Mouse (Mus musculus): Measurements from ENCODE around the gene Gtf3a.

DNA sequence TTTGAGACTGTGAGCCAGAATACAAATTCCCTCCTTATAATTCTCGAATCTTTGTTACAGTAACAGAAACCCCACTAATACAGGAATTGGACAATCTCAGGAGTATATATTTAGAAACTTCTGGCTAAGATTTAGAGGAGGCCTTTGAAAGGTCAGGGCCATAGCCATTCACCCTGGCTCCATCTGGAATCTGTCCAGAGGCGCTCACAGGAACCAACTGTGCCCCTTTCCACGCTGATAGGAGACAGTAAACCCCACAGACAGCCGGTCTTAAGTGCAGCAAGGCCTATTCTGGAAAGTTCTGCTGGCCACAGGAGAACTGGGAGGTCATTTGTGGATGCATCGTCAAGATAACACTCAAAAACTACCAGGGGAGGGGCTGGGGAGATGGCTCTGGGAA is 40.6 kb downstream of the Gtf3a start:
- no peak for TF ChIP-seq GATA1 (IDR thresholded peaks at IDR 0.05; ENCODE audit: borderline replicate concordance, low read length)
- TF ChIP-seq FLI1 (IDR thresholded peaks at IDR 0.05; ENCODE audit: low read length) = no peak

Measured in megakaryocyte, embryonic 14.5 days (primary cell).